Mouse (Mus musculus) myocyte (in vitro differentiated cells): Measurements from ENCODE around the gene Tiam1.

Experiments used
- CEBPB ChIP-seq: IDR thresholded peaks from 2 replicates; pipeline ENCODE4 v1.6.1; 2011; ENCODE audit warnings: mild to moderate bottlenecking, moderate library complexity; ENCODE audit not compliant: poor library complexity, insufficient read depth, severe bottlenecking
- E2F4 ChIP-seq: IDR thresholded peaks from one replicate; pipeline ENCODE4 v1.6.1; 2011; ENCODE audit warnings: mild to moderate bottlenecking, control low read depth, moderate library complexity; ENCODE audit not compliant: insufficient read depth
- MAX ChIP-seq: IDR thresholded peaks from one replicate; pipeline ENCODE4 v1.6.1; 2011; ENCODE audit warnings: low read depth, mild to moderate bottlenecking, control low read depth
- MYOD1 ChIP-seq, 3 experiments: IDR thresholded peaks; one replicate each; pipeline ENCODE4 v1.6.1; 2011; ENCODE audit warnings: control low read depth in 2 of 3, low read depth in 2 of 3, mild to moderate bottlenecking in 2 of 3, moderate library complexity in 1 of 3; ENCODE audit not compliant: insufficient read length in 2 of 3, control insufficient read depth in 1 of 3
- MYOG ChIP-seq, 3 experiments: IDR thresholded peaks; one replicate each; pipeline ENCODE4 v1.6.1; 2011; ENCODE audit warnings: control low read depth in 2 of 3, low read depth in 2 of 3, mild to moderate bottlenecking in 2 of 3; ENCODE audit not compliant: insufficient read length in 2 of 3, control insufficient read depth in 1 of 3, insufficient read depth in 1 of 3
- POLR2A ChIP-seq: IDR thresholded peaks from one replicate; pipeline ENCODE4 v1.6.1; 2011; ENCODE audit warnings: low read depth, mild to moderate bottlenecking, control low read depth, moderate library complexity; ENCODE audit not compliant: insufficient read length
- POLR2AphosphoS2 ChIP-seq: IDR thresholded peaks from one replicate; pipeline ENCODE4 v1.6.1; 2011; ENCODE audit warnings: low read depth, control low read depth; ENCODE audit not compliant: insufficient read length
- REST ChIP-seq: IDR thresholded peaks from one replicate; pipeline ENCODE4 v1.6.1; 2011; ENCODE audit warnings: mild to moderate bottlenecking, control low read depth, moderate library complexity; ENCODE audit not compliant: insufficient read depth, insufficient read length
- TCF12 ChIP-seq: IDR thresholded peaks from one replicate; pipeline ENCODE4 v1.6.1; 2011; ENCODE audit warnings: mild to moderate bottlenecking, control low read depth; ENCODE audit not compliant: poor library complexity, insufficient read depth, severe bottlenecking
- TCF3 ChIP-seq: IDR thresholded peaks from one replicate; pipeline ENCODE4 v1.6.1; 2011; ENCODE audit warnings: low read depth, control low read depth; ENCODE audit not compliant: insufficient read length
- USF1 ChIP-seq: IDR thresholded peaks from one replicate; pipeline ENCODE4 v1.6.1; 2011; ENCODE audit warnings: low read depth, mild to moderate bottlenecking, control low read depth, moderate library complexity

DNA sequence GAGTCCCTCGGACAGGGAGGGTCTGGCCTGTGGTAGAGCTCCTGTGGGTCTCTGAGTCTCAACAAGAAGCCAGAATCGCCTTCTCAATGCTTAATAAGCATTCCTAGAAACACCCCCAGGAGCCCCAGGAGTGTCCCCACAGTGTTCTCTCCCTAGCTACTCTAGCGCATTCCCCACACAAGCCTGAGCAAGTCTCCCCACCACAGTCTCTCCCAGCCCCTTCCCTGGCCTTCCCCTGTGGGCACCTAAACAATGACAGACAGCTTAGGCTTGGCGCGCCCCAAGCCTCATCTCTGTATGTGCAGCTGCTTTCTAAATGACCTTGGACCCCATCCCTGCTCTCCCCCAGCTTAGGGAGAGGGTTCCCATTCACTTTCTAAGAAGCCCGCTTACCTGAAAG lies 7.3 kb upstream of the Tiam1 start:
- TF ChIP-seq E2F4, result no peak
- TF ChIP-seq REST, result no peak
- TF ChIP-seq POLR2A, result no peak
- no peak for TF ChIP-seq CEBPB
- TF ChIP-seq TCF12, result no peak
- no peak for TF ChIP-seq TCF3
- no peak for TF ChIP-seq USF1
- TF ChIP-seq MYOG (IDR thresholded peaks at IDR 0.05; ENCODE audit: control insufficient read depth in 1 of 3, insufficient read depth in 1 of 3, insufficient read length in 2 of 3, low read depth in 2 of 3), result no peak
- no peak for TF ChIP-seq MAX
- no peak for TF ChIP-seq POLR2AphosphoS2
- no peak for TF ChIP-seq MYOD1 (IDR thresholded peaks at IDR 0.05; ENCODE audit: control insufficient read depth in 1 of 3, insufficient read length in 2 of 3, low read depth in 2 of 3)
